Mouse (Mus musculus): ENCODE data around the gene Smoc2. TPM values are rescaled to one million over a fixed set of nuclear protein-coding genes. Genes with fewer than 3 reads are reported as not detected.

Smoc2 gene
- polyA plus RNA-seq, 1 experiment from 2014 or later: 2.9 TPM

GRCm38 (mm10) chr17:14397456-14397855, 118.2 kb downstream of the Smoc2 start:
- Histone ChIP-seq H3K36me3 (replicated peaks) (no peaks in the 10 kb centered on the region), H3K27me3 (replicated peaks) (no peaks in the 10 kb centered on the region), H3K9ac (no peak overlapping the region), H3K4me2 (no peak overlapping the region), H3K27ac (no peak overlapping the region), H3K4me1 (no peaks in the 10 kb centered on the region), H3K9me3 (no peaks in the 10 kb centered on the region), H3K4me3 (no peak overlapping the region)
- ATAC-seq (replicated peaks): no peak
- WGBS: 80% methylated on average over 5 of the region's 5 CpGs

- Histone ChIP-seq H3K9ac (no peak overlapping the region), H3K4me2 (no peak overlapping the region), H3K36me3 (replicated peaks) (no peaks in the 10 kb centered on the region), H3K4me1 (no peaks in the 10 kb centered on the region), H3K27me3 (replicated peaks) (no peaks in the 10 kb centered on the region), H3K9me3 (no peaks in the 10 kb centered on the region), H3K4me3 (no peak overlapping the region), H3K27ac (no peak overlapping the region)
- ATAC-seq (replicated peaks): no peak
- WGBS: 95% methylated on average over 8 of the region's 8 CpGs
These were observed 119.5 kb downstream of the Smoc2 start for GRCm38 (mm10) chr17:14398650-14399424.

GRCm38 (mm10) chr17:14400960-14401359, 121.7 kb downstream of the Smoc2 start:
- Histone ChIP-seq H3K4me3 (no peak overlapping the region), H3K36me3 (replicated peaks) (no peaks in the 10 kb centered on the region), H3K4me2 (no peak overlapping the region), H3K4me1 (no peaks in the 10 kb centered on the region), H3K27me3 (replicated peaks) (no peaks in the 10 kb centered on the region), H3K9ac (no peak overlapping the region), H3K9me3 (no peaks in the 10 kb centered on the region), H3K27ac (no peak overlapping the region)
- WGBS: 67% methylated on average over 5 of the region's 5 CpGs
- ATAC-seq (replicated peaks): no peak

GRCm38 (mm10) chr17:14407874-14408273, 128.6 kb downstream of the Smoc2 start:
- WGBS: 70% methylated on average over 5 of the region's 5 CpGs
- Histone ChIP-seq H3K4me1 (no peaks in the 10 kb centered on the region), H3K27ac (no peak overlapping the region), H3K9me3 (no peaks in the 10 kb centered on the region), H3K4me2 (no peak overlapping the region), H3K27me3 (replicated peaks) (no peaks in the 10 kb centered on the region), H3K9ac (no peak overlapping the region), H3K4me3 (no peak overlapping the region), H3K36me3 (replicated peaks) (no peaks in the 10 kb centered on the region)
- ATAC-seq (replicated peaks): no peak

- Histone ChIP-seq H3K4me3 (no peak overlapping the region), H3K27ac (no peak overlapping the region), H3K4me1 (no peaks in the 10 kb centered on the region), H3K4me2 (no peak overlapping the region), H3K9ac (no peak overlapping the region), H3K9me3 (no peaks in the 10 kb centered on the region), H3K36me3 (replicated peaks) (no peaks in the 10 kb centered on the region), H3K27me3 (replicated peaks) (no peaks in the 10 kb centered on the region)
- WGBS: 70% methylated on average over 2 of the region's 2 CpGs
- ATAC-seq (replicated peaks): no peak
These were observed 133.2 kb downstream of the Smoc2 start for GRCm38 (mm10) chr17:14412460-14412859.

GRCm38 (mm10) chr17:14414511-14414910, 135.2 kb downstream of the Smoc2 start:
- no peak for ATAC-seq (replicated peaks)
- WGBS: 79% methylated on average over 5 of the region's 5 CpGs
- Histone ChIP-seq H3K9me3 (no peaks in the 10 kb centered on the region), H3K27me3 (replicated peaks) (no peaks in the 10 kb centered on the region), H3K4me3 (no peak overlapping the region), H3K9ac (no peak overlapping the region), H3K27ac (no peak overlapping the region), H3K36me3 (replicated peaks) (no peaks in the 10 kb centered on the region), H3K4me1 (no peaks in the 10 kb centered on the region), H3K4me2 (no peak overlapping the region)

- Histone ChIP-seq H3K36me3 (replicated peaks) (no peaks in the 10 kb centered on the region), H3K4me3 (no peak overlapping the region), H3K4me1 (no peaks in the 10 kb centered on the region), H3K27ac (no peak overlapping the region), H3K9me3 (no peaks in the 10 kb centered on the region), H3K9ac (no peak overlapping the region), H3K4me2 (no peak overlapping the region), H3K27me3 (replicated peaks) (no peaks in the 10 kb centered on the region)
- 39% methylated on average over 8 of the region's 8 CpGs for WGBS
- no peak for ATAC-seq (replicated peaks)
These were observed 141.2 kb downstream of the Smoc2 start for GRCm38 (mm10) chr17:14420460-14421046.

- Histone ChIP-seq H3K9me3 (no peaks in the 10 kb centered on the region), H3K9ac (no peak overlapping the region), H3K4me1 (no peaks in the 10 kb centered on the region), H3K4me3 (no peak overlapping the region), H3K27me3 (replicated peaks) (no peaks in the 10 kb centered on the region), H3K36me3 (replicated peaks) (no peaks in the 10 kb centered on the region), H3K27ac (no peak overlapping the region), H3K4me2 (no peak overlapping the region)
- WGBS: 78% methylated on average over 6 of the region's 6 CpGs
- ATAC-seq (replicated peaks): no peak
These were observed 147.2 kb downstream of the Smoc2 start for GRCm38 (mm10) chr17:14426481-14426880.

GRCm38 (mm10) chr17:14434717-14435116, 155.4 kb downstream of the Smoc2 start:
- Histone ChIP-seq H3K27ac (no peak overlapping the region), H3K36me3 (replicated peaks) (no peaks in the 10 kb centered on the region), H3K27me3 (replicated peaks) (no peaks in the 10 kb centered on the region), H3K4me3 (no peak overlapping the region), H3K4me1 (no peaks in the 10 kb centered on the region), H3K4me2 (no peak overlapping the region), H3K9me3 (no peaks in the 10 kb centered on the region), H3K9ac (no peak overlapping the region)
- 86% methylated on average over 4 of the region's 4 CpGs for WGBS
- no peak for ATAC-seq (replicated peaks)

- Histone ChIP-seq H3K36me3 (replicated peaks) (no peaks in the 10 kb centered on the region), H3K27me3 (replicated peaks) (no peaks in the 10 kb centered on the region), H3K9me3 (no peaks in the 10 kb centered on the region), H3K9ac (no peak overlapping the region), H3K4me3 (no peak overlapping the region), H3K27ac (no peak overlapping the region), H3K4me2 (no peak overlapping the region), H3K4me1 (no peaks in the 10 kb centered on the region)
- ATAC-seq (replicated peaks): no peak
- 82% methylated on average over 5 of the region's 5 CpGs for WGBS
These were observed 166.3 kb downstream of the Smoc2 start for GRCm38 (mm10) chr17:14445611-14446010.

DNA sequence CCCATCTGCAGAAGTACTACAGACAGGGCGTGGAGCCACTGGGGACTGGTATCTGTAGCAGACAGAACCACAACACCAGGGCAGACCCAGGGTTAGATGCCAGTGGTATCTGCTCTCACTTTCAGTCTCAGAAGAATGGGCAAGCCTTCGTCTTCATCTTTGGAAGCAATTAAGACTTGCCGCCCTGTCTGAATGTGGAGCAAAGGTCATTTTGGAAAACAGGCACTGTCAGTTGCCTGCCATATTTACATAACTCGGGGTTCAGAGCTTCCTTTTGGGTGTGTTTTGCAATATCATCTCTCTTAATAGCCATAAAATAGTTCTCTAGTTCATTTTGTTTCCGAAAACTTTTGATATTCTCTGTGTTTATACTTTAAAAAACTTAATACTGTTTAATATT, 168.0 kb downstream of the Smoc2 start:
- H3K4me3 ChIP-seq: no peak overlapping the region
- no peaks in the 10 kb centered on the region for H3K27me3 ChIP-seq (replicated peaks)
- ATAC-seq (replicated peaks): no peak
- no peaks in the 10 kb centered on the region for H3K9me3 ChIP-seq
- H3K4me2 ChIP-seq: no peak overlapping the region
- no peak overlapping the region for H3K27ac ChIP-seq
- H3K36me3 ChIP-seq (replicated peaks): no peaks in the 10 kb centered on the region
- WGBS: 85% methylated on average over 5 of the region's 5 CpGs
- H3K9ac ChIP-seq: no peak overlapping the region
- no peaks in the 10 kb centered on the region for H3K4me1 ChIP-seq

Measured in midbrain, embryonic 15.5 days (tissue).